Mouse (Mus musculus): ENCODE data around the gene Ramp2. TPM values are rescaled to one million over a fixed set of nuclear protein-coding genes. Genes with fewer than 3 reads are reported as not detected.
A peak's percentile ranks its signal among the peaks of the same experiment; 100 is the strongest.

Gene Ramp2
- polyA plus RNA-seq, 1 experiment from 2014 or later: 196 TPM

- H3K27ac ChIP-seq: no peak overlapping the region
Measured at GRCm38 (mm10) chr11:101300881-101301280, 55.1 kb downstream of the Ramp2 start.

GRCm38 (mm10) chr11:101301299-101302003, 55.6 kb downstream of the Ramp2 start:
- Histone ChIP-seq H3K9me3 (replicated peaks) (no peaks in the 10 kb centered on the region), H3K4me3 (peak overlapping the region; percentile 95), H3K27ac (peak overlapping the region; percentile 66), H3K4me2 (peak overlapping the region; percentile 89), H3K36me3 (no peaks in the 10 kb centered on the region), H3K9ac (peak overlapping the region; percentile 90), H3K27me3 (no peaks in the 10 kb centered on the region), H3K4me1 (replicated peaks) (peaks cover 15% of the 10 kb centered on the region)
- 11% methylated on average over 26 of the region's 26 CpGs for WGBS
- ATAC-seq (replicated peaks; ENCODE audit: insufficient number of reproducible peaks, insufficient read depth, low FRiP score, low read depth): peak; percentile 37; the same call in 1 of the 2 replicates

More at GRCm38 (mm10) chr11:101300881-101301280, 55.1 kb downstream of the Ramp2 start:
- Histone ChIP-seq H3K4me1 (replicated peaks) (peaks cover 15% of the 10 kb centered on the region), H3K36me3 (peaks cover 1% of the 10 kb centered on the region; the same call in 1 of the 2 replicates), H3K9me3 (replicated peaks) (no peaks in the 10 kb centered on the region), H3K4me3 (peak overlapping the region; percentile 95), H3K9ac (peak overlapping the region; percentile 90), H3K4me2 (peak overlapping the region; percentile 89), H3K27me3 (no peaks in the 10 kb centered on the region)
- 66% methylated on average over 7 of the region's 7 CpGs for WGBS
- no peak for ATAC-seq (replicated peaks; ENCODE audit: insufficient number of reproducible peaks, insufficient read depth, low FRiP score, low read depth)

DNA sequence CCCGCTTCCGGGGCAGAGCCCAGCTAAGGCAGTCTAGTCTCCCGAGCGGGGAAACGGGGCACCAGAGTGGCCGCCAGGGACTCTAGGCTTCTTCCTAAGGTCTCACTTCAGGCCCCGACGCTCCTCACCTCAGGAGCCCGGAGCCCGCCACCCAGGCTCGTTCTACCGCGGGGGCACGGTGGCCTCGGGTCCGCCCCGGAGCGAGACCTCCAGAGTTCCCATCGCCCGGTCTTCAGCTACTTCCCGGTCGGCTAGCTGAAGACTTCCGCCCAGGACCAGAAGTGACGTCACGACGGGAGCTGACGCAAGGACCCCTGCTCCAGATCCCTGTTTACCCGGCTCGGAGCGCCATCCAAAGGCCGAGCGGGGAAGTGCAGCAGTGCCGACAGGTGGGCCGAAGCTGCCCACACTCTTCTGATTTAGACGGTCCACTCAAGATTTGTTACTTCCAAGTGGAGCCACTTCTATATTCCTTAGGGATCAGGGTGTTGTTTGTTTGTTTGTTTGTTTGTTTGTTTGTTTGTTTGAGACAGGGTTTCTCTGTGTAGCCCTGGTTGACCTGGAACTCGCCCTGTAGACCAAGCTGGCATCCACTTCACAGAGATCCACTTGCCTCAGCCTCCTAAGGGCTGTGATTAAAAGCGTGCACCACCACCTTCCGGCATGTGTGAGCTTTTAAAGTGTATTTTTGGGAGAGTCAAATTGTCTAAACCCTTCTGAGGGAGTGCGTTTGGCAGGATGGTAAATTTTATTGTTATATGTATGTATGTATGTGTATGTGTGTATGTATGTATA, 56.4 kb downstream of the Ramp2 start, which contains the start of gene Becn1:
TSS of gene Becn1 (minus strand) at position 283 of the 795 bp plus-strand sequence.
- Histone ChIP-seq H3K36me3 (no peaks in the 10 kb centered on the region), H3K9ac (peak within 1 kb of the TSS; percentile 90), H3K27ac (peak within 1 kb of the TSS; percentile 66), H3K4me3 (peak within 1 kb of the TSS; percentile 95), H3K4me2 (peak within 1 kb of the TSS; percentile 89), H3K4me1 (replicated peaks) (peaks cover 15% of the 10 kb centered on the region), H3K9me3 (replicated peaks) (no peaks in the 10 kb centered on the region), H3K27me3 (no peaks in the 10 kb centered on the region)
- WGBS: 5% methylated on average over 39 of the region's 39 CpGs
- ATAC-seq (replicated peaks; ENCODE audit: insufficient number of reproducible peaks, insufficient read depth, low FRiP score, low read depth): peak; percentile 87

DNA sequence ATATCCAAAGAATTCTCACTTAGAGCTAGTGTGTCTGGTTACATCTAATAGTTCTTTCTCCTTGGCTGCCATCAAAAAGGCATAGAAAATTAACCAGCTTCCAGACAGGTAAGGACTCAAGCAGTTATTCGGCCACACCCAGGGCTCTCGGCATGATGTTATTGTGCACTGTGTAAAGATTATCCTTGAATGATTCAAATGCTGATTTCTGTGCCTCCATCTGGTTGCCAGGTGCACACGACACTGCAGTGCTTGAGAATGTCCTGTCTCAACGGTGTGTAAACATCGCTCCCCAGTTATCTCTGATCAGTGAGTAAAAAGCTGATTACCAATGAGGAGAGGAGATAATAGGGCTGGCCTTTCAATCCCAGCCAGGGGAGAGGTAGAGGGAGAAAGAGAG, 61.9 kb downstream of the Ramp2 start:
- H3K36me3 ChIP-seq: no peaks in the 10 kb centered on the region
- no peak for ATAC-seq (replicated peaks; ENCODE audit: insufficient number of reproducible peaks, insufficient read depth, low FRiP score, low read depth)
- no peak overlapping the region for H3K4me3 ChIP-seq
- no peak overlapping the region for H3K9ac ChIP-seq
- H3K27me3 ChIP-seq: no peaks in the 10 kb centered on the region
- H3K27ac ChIP-seq: no peak overlapping the region
- WGBS: 18% methylated on average over 5 of the region's 5 CpGs
- H3K9me3 ChIP-seq (replicated peaks): no peaks in the 10 kb centered on the region
- no peak overlapping the region for H3K4me2 ChIP-seq
- no peaks in the 10 kb centered on the region for H3K4me1 ChIP-seq (replicated peaks)

Other genes with a start within 250 kb of the Ramp2 start
- gene Atp6v0a1, start 236.6 kb upstream of the Ramp2 start, polyA plus RNA-seq (2015; fragmentation: Nextera tagmentation; extraction: Ambion mirVana): 54.1 and 54.4 TPM in 2 replicates
- 11.6 and 16.3 TPM in 2 replicates for gene Naglu, start 176.0 kb upstream of the Ramp2 start, polyA plus RNA-seq (2015; fragmentation: Nextera tagmentation; extraction: Ambion mirVana)
- not detected in 2 replicates for gene Hsd17b1, start 167.6 kb upstream of the Ramp2 start, polyA plus RNA-seq (2015; fragmentation: Nextera tagmentation; extraction: Ambion mirVana)
- 26.6 and 29.0 TPM in 2 replicates for gene Coasy, start 163.5 kb upstream of the Ramp2 start, polyA plus RNA-seq (2015; fragmentation: Nextera tagmentation; extraction: Ambion mirVana)
- 34.5 and 38.8 TPM in 2 replicates for gene Mlx, start 158.8 kb upstream of the Ramp2 start, polyA plus RNA-seq (2015; fragmentation: Nextera tagmentation; extraction: Ambion mirVana)
- 16.6 and 20.0 TPM in 2 replicates for gene Psmc3ip, start 150.6 kb upstream of the Ramp2 start, polyA plus RNA-seq (2015; fragmentation: Nextera tagmentation; extraction: Ambion mirVana)
- gene Retreg3, start 126.1 kb upstream of the Ramp2 start, polyA plus RNA-seq (2015; fragmentation: Nextera tagmentation; extraction: Ambion mirVana): 15.3 and 18.2 TPM in 2 replicates
- gene Tubg1, start 126.1 kb upstream of the Ramp2 start, polyA plus RNA-seq (2015; fragmentation: Nextera tagmentation; extraction: Ambion mirVana): 62.1 and 71.6 TPM in 2 replicates
- gene Tubg2, start 90.1 kb upstream of the Ramp2 start, polyA plus RNA-seq (2015; fragmentation: Nextera tagmentation; extraction: Ambion mirVana): 2.7 and 3.4 TPM in 2 replicates
- gene Cntnap1, start 75.5 kb upstream of the Ramp2 start, polyA plus RNA-seq (2015; fragmentation: Nextera tagmentation; extraction: Ambion mirVana): 0.50 and 0.85 TPM in 2 replicates
- 10.5 and 13.6 TPM in 2 replicates for gene Plekhh3, start 74.7 kb upstream of the Ramp2 start, polyA plus RNA-seq (2015; fragmentation: Nextera tagmentation; extraction: Ambion mirVana)
- 0.28 and 0.38 TPM in 2 replicates for gene Ccr10, start 70.6 kb upstream of the Ramp2 start, polyA plus RNA-seq (2015; fragmentation: Nextera tagmentation; extraction: Ambion mirVana)
- 13.3 and 15.0 TPM in 2 replicates for gene Ezh1, start 19.6 kb upstream of the Ramp2 start, polyA plus RNA-seq (2015; fragmentation: Nextera tagmentation; extraction: Ambion mirVana)
- 89.1 and 106 TPM in 2 replicates for gene Vps25, start 7.7 kb downstream of the Ramp2 start, polyA plus RNA-seq (2015; fragmentation: Nextera tagmentation; extraction: Ambion mirVana)
- gene Wnk4, start 14.5 kb downstream of the Ramp2 start, polyA plus RNA-seq (2015; fragmentation: Nextera tagmentation; extraction: Ambion mirVana): 4.1 and 7.2 TPM in 2 replicates
- gene Cntd1, start 33.0 kb downstream of the Ramp2 start, polyA plus RNA-seq (2015; fragmentation: Nextera tagmentation; extraction: Ambion mirVana): 0.61 and 0.68 TPM in 2 replicates
- gene Coa3, start 33.1 kb downstream of the Ramp2 start, polyA plus RNA-seq (2015; fragmentation: Nextera tagmentation; extraction: Ambion mirVana): 151 and 169 TPM in 2 replicates
- 114 and 145 TPM in 2 replicates for gene Becn1, start 56.3 kb downstream of the Ramp2 start, polyA plus RNA-seq (2015; fragmentation: Nextera tagmentation; extraction: Ambion mirVana)
- gene Psme3, start 70.2 kb downstream of the Ramp2 start, polyA plus RNA-seq (2015; fragmentation: Nextera tagmentation; extraction: Ambion mirVana): 89.2 and 109 TPM in 2 replicates
- gene Aoc2, start 79.0 kb downstream of the Ramp2 start, polyA plus RNA-seq (2015; fragmentation: Nextera tagmentation; extraction: Ambion mirVana): 0.43 and 0.95 TPM in 2 replicates
- 1.9 and 2.7 TPM in 2 replicates for gene Aoc3, start 84.6 kb downstream of the Ramp2 start, polyA plus RNA-seq (2015; fragmentation: Nextera tagmentation; extraction: Ambion mirVana)
- gene G6pc, start 121.5 kb downstream of the Ramp2 start, polyA plus RNA-seq (2015; fragmentation: Nextera tagmentation; extraction: Ambion mirVana): not detected in 2 replicates
- gene Aarsd1, start 171.6 kb downstream of the Ramp2 start, polyA plus RNA-seq (2015; fragmentation: Nextera tagmentation; extraction: Ambion mirVana): 36.9 and 42.7 TPM in 2 replicates
- gene Gm27029, start 178.8 kb downstream of the Ramp2 start, polyA plus RNA-seq (2015; fragmentation: Nextera tagmentation; extraction: Ambion mirVana): 12.1 and 15.9 TPM in 2 replicates
- 13.9 and 18.2 TPM in 2 replicates for gene Rundc1, start 179.1 kb downstream of the Ramp2 start, polyA plus RNA-seq (2015; fragmentation: Nextera tagmentation; extraction: Ambion mirVana)
- 66.5 and 81.5 TPM in 2 replicates for gene Ptges3l, start 179.3 kb downstream of the Ramp2 start, polyA plus RNA-seq (2015; fragmentation: Nextera tagmentation; extraction: Ambion mirVana)
- gene Rpl27, start 196.3 kb downstream of the Ramp2 start, polyA plus RNA-seq (2015; fragmentation: Nextera tagmentation; extraction: Ambion mirVana): 174 and 211 TPM in 2 replicates
- 18.0 and 25.9 TPM in 2 replicates for gene Ifi35, start 202.4 kb downstream of the Ramp2 start, polyA plus RNA-seq (2015; fragmentation: Nextera tagmentation; extraction: Ambion mirVana)
- gene Rnd2, start 219.0 kb downstream of the Ramp2 start, polyA plus RNA-seq (2015; fragmentation: Nextera tagmentation; extraction: Ambion mirVana): 9.1 and 10.1 TPM in 2 replicates
- gene Vat1, start 220.2 kb downstream of the Ramp2 start, polyA plus RNA-seq (2015; fragmentation: Nextera tagmentation; extraction: Ambion mirVana): 30.2 and 38.6 TPM in 2 replicates

Data from heart, embryonic 15.5 days (tissue).